In genomic region chr1:20554398-20554797, GRCm38 (mm10) we compare ENCODE assay signal across 9 mouse cellular contexts.
DNase-seq lines count a peak whose midpoint lies in the region; ATAC-seq lines count a peak whose summit lies in the region.
"Had no signal": no experiment of that assay in that cellular context is flagged by ENCODE, and none has a peak within 500 bp of the region (broad histone marks: within the 10 kb centered on the region; RNA-seq: fewer than 3 reads in every experiment).

No protein-coding gene starts in this region.

- 31% methylated on average over 6 of the region's 6 CpGs for WGBS in intestine, embryonic 14.5 days
- WGBS in intestine, embryonic 16.5 days: 31% methylated on average over 6 of the region's 6 CpGs
- 29% methylated on average over 6 of the region's 6 CpGs for WGBS in hindbrain, embryonic 14.5 days
- 42% methylated on average over 6 of the region's 6 CpGs for WGBS in neural tube, embryonic 12.5 days

- no peaks in the 10 kb centered on the region for H3K36me3 ChIP-seq in intestine, embryonic 14.5 days (ENCODE audit: control insufficient read depth, insufficient read depth, low read length)
- no peaks in the 10 kb centered on the region for H3K36me3 ChIP-seq in intestine, embryonic 16.5 days (ENCODE audit: control insufficient read depth, insufficient read depth, low read length)
- H3K36me3 ChIP-seq in hindbrain, embryonic 14.5 days (replicated peaks; ENCODE audit: control insufficient read depth, insufficient read depth): no peaks in the 10 kb centered on the region
- H3K36me3 ChIP-seq in neural tube, embryonic 12.5 days: no peaks in the 10 kb centered on the region

- DNase-seq in intestine, embryonic 14.5 days (ENCODE audit: low spot score): peak; percentile 56
- DNase-seq in MN1 (ENCODE audit: low spot score): peak; percentile 37
- DNase-seq in embryo, embryonic 11 days: peak; percentile 59
- peak; percentile 75 for DNase-seq in hindbrain, embryonic 14.5 days (ENCODE audit: low spot score)
- DNase-seq in left cerebral cortex, postnatal 14 days (ENCODE audit: low spot score in 2 of 2): peak; percentile 62 to 72
- DNase-seq in spleen, postnatal 14 days (ENCODE audit: low spot score in 2 of 2): no peak

- H3K27me3 ChIP-seq in intestine, embryonic 14.5 days (replicated peaks; ENCODE audit: control insufficient read depth, insufficient read depth, low read length): no peaks in the 10 kb centered on the region
- H3K27me3 ChIP-seq in intestine, embryonic 16.5 days (replicated peaks; ENCODE audit: control insufficient read depth, insufficient read depth, low read length): no peaks in the 10 kb centered on the region
- H3K27me3 ChIP-seq in hindbrain, embryonic 14.5 days (ENCODE audit: control insufficient read depth, insufficient read depth, low read length): no peaks in the 10 kb centered on the region
- H3K27me3 ChIP-seq in neural tube, embryonic 12.5 days (replicated peaks): no peaks in the 10 kb centered on the region
- H3K27me3 ChIP-seq: megakaryocyte, embryonic 14.5 days had no signal

- no peaks in the 10 kb centered on the region for H3K9me3 ChIP-seq in intestine, embryonic 14.5 days (ENCODE audit: control insufficient read depth, low read length)
- H3K9me3 ChIP-seq in intestine, embryonic 16.5 days (ENCODE audit: control insufficient read depth, low read length): no peaks in the 10 kb centered on the region
- H3K9me3 ChIP-seq in hindbrain, embryonic 14.5 days (ENCODE audit: control insufficient read depth, low read length): no peaks in the 10 kb centered on the region
- H3K9me3 ChIP-seq in neural tube, embryonic 12.5 days: no peaks in the 10 kb centered on the region
- H3K9me3 ChIP-seq: megakaryocyte, embryonic 14.5 days had no signal

- H3K4me3 ChIP-seq in intestine, embryonic 14.5 days (ENCODE audit: low read depth, low read length): no peak overlapping the region
- no peak overlapping the region for H3K4me3 ChIP-seq in intestine, embryonic 16.5 days (ENCODE audit: low read length)
- no peak overlapping the region for H3K4me3 ChIP-seq in hindbrain, embryonic 14.5 days (replicated peaks; ENCODE audit: low read length)
- no peak overlapping the region for H3K4me3 ChIP-seq in neural tube, embryonic 12.5 days
- H3K4me3 ChIP-seq: megakaryocyte, embryonic 14.5 days had no signal

- H3K4me1 ChIP-seq in intestine, embryonic 14.5 days (replicated peaks; ENCODE audit: control insufficient read depth, insufficient read depth, low read length): no peaks in the 10 kb centered on the region
- no peaks in the 10 kb centered on the region for H3K4me1 ChIP-seq in intestine, embryonic 16.5 days (ENCODE audit: control insufficient read depth, insufficient read depth, low read length)
- H3K4me1 ChIP-seq in hindbrain, embryonic 14.5 days (replicated peaks; ENCODE audit: control insufficient read depth, insufficient read depth, low read length): no peaks in the 10 kb centered on the region
- H3K4me1 ChIP-seq in neural tube, embryonic 12.5 days: no peaks in the 10 kb centered on the region
- H3K4me1 ChIP-seq: megakaryocyte, embryonic 14.5 days had no signal

- peak; percentile 58; the same call in 1 of the 2 replicates for ATAC-seq in intestine, embryonic 14.5 days (replicated peaks; ENCODE audit: low FRiP score, low TSS enrichment, low read depth)
- ATAC-seq in intestine, embryonic 16.5 days: no peak
- ATAC-seq in hindbrain, embryonic 14.5 days (ENCODE audit: low FRiP score): peak; percentile 67
- peak; percentile 55 for ATAC-seq in neural tube, embryonic 12.5 days (ENCODE audit: low FRiP score, low read depth)

- no peak overlapping the region for H3K4me2 ChIP-seq in intestine, embryonic 14.5 days (ENCODE audit: low read length)
- no peak overlapping the region for H3K4me2 ChIP-seq in intestine, embryonic 16.5 days (ENCODE audit: low read depth, low read length)
- no peak overlapping the region for H3K4me2 ChIP-seq in hindbrain, embryonic 14.5 days (replicated peaks)
- no peak overlapping the region for H3K4me2 ChIP-seq in neural tube, embryonic 12.5 days (replicated peaks)

- no peak overlapping the region for H3K9ac ChIP-seq in intestine, embryonic 14.5 days (ENCODE audit: low read length)
- no peak overlapping the region for H3K9ac ChIP-seq in intestine, embryonic 16.5 days (ENCODE audit: low read depth, low read length)
- no peak overlapping the region for H3K9ac ChIP-seq in hindbrain, embryonic 14.5 days
- H3K9ac ChIP-seq in neural tube, embryonic 12.5 days: no peak overlapping the region

- no peak overlapping the region for H3K27ac ChIP-seq in intestine, embryonic 14.5 days (ENCODE audit: low read depth)
- no peak overlapping the region for H3K27ac ChIP-seq in intestine, embryonic 16.5 days (ENCODE audit: low read length)
- H3K27ac ChIP-seq in hindbrain, embryonic 14.5 days: no peak overlapping the region
- H3K27ac ChIP-seq in neural tube, embryonic 12.5 days: no peak overlapping the region

- intact Hi-C loops in left cerebral cortex, postnatal 14 days (cut with DNase I): no loop called here

Comparison
In these comparisons a context has a peak if more than half of its experiments do, and no peak if none do; other contexts are left out.
1. DNase-seq: peak in intestine, embryonic 14.5 days (single experiment), MN1 (single experiment), embryo, embryonic 11 days (single experiment), hindbrain, embryonic 14.5 days (single experiment) and left cerebral cortex, postnatal 14 days (2 of 2); none in spleen, postnatal 14 days (0 of 2).